Mouse (Mus musculus) midbrain, embryonic 14.5 days (tissue): ENCODE measurements at regions not wholly inside any gene's neighbourhood (a gene's known extent, or its start where the extent isn't known, plus 50 kb on each side); places are given as distances from the start of the nearest gene placed in this dataset.

Experiments
- ATAC-seq: fragments of 200-750 bp; cut with Nextera tagmentation; 2 replicates; pipeline ENCODE4 v1.8.0; 2017; ENCODE audit warnings: moderate number of reproducible peaks, moderate library complexity; ENCODE audit not compliant: low FRiP score, low TSS enrichment
- DNase-seq: peaks from one replicate; pipeline ENCODE4 v3.0.0-alpha.2; 2015
- H3K27ac ChIP-seq: fragments of 300-500 bp; sonication (generic); replicated peaks from 2 replicates; pipeline ENCODE4 v1.5.1; 2014; ENCODE audit warnings: mild to moderate bottlenecking, low read depth, low read length, moderate library complexity
- H3K27me3 ChIP-seq: fragments of 300-500 bp; sonication (generic); 2 replicates; pipeline ENCODE4 v1.6.1; 2014; ENCODE audit warnings: low read length, control low read depth, mixed read lengths; ENCODE audit not compliant: control insufficient read depth, insufficient read depth
- H3K36me3 ChIP-seq: fragments of 300-500 bp; sonication (generic); 2 replicates; pipeline ENCODE4 v1.6.1; 2014; ENCODE audit warnings: low read length, control low read depth; ENCODE audit not compliant: control insufficient read depth, insufficient read depth
- H3K4me1 ChIP-seq: fragments of 300-500 bp; sonication (generic); 2 replicates; pipeline ENCODE4 v1.6.1; 2014; ENCODE audit warnings: mild to moderate bottlenecking, antibody characterized with exemption, low read length, control low read depth; ENCODE audit not compliant: control insufficient read depth, insufficient read depth
- H3K4me2 ChIP-seq: fragments of 300-500 bp; sonication (generic); 2 replicates; pipeline ENCODE4 v1.6.1; 2014; ENCODE audit warnings: mild to moderate bottlenecking, low read length, moderate library complexity
- H3K4me3 ChIP-seq: fragments of 300-500 bp; sonication (generic); replicated peaks from 2 replicates; pipeline ENCODE4 v1.5.1; 2014; ENCODE audit warnings: low read depth, low read length
- H3K9ac ChIP-seq: fragments of 300-500 bp; sonication (generic); replicated peaks from 2 replicates; pipeline ENCODE4 v1.6.1; 2014; ENCODE audit warnings: mild to moderate bottlenecking, low read length, moderate library complexity
- H3K9me3 ChIP-seq: fragments of 300-500 bp; sonication (generic); 2 replicates; pipeline ENCODE4 v1.6.1; 2016; ENCODE audit warnings: low read length, control low read depth, mixed read lengths; ENCODE audit not compliant: control insufficient read depth
- WGBS: fragments of 180-500 bp; shearing (Covaris S2); extraction: QIAGEN DNeasy Blood & Tissue Kit; methylation state at CpG from one replicate; pipeline ENCODE4 v1.1.7; 2014; 5-methylcytosine and 5-hydroxymethylcytosine counted together

DNA sequence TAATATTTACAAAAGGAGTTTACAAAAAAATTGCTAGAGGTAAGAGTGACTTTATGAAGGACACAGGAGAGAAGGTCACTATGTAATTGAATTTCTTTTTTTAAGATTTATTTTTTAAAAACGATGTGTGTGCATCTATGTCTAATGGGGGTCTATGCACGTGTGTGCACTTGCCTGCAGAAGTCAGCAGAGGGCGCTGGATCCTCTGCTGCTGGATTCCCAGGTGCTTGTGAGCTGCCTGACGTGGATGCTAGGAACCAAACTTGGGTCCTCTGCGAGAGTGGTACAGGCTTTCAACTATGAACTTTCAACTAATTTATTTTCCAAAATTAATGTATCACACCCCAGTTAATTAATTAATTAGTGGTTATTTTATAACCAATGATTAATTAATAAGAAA is 85.0 kb downstream of the Glrx3 start:
- no peak overlapping the region for H3K27ac ChIP-seq

DNA sequence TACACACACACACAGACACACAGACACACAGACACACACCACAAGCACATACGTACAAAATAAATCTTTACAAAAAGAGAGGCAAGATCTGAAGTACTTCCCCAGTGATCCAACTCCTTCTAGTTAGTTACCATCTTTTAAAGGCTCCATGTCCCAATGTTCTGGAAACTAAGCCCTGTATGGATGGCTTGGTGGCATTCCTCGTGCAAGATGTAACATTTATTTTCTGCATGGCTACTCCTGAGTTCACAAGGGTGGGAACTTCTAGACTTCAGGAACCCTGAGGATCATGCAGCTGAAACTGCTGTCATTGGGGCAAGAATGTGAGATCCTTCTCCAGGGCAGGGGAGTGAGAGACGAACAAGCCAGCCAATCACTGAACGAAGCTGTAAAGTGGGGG is 96.1 kb downstream of the Glrx3 start:
- Histone ChIP-seq H3K9ac (no peak overlapping the region), H3K4me1 (no peaks in the 10 kb centered on the region), H3K4me2 (no peak overlapping the region), H3K9me3 (no peaks in the 10 kb centered on the region), H3K4me3 (no peak overlapping the region), H3K27ac (no peak overlapping the region), H3K36me3 (no peaks in the 10 kb centered on the region), H3K27me3 (no peaks in the 10 kb centered on the region)
- no peak for ATAC-seq
- WGBS: 79% methylated on average over 4 of the region's 4 CpGs
- no peak for DNase-seq

More for the DNA sequence above, 85.0 kb downstream of the Glrx3 start:
- Histone ChIP-seq H3K4me2 (no peak overlapping the region), H3K9ac (no peak overlapping the region), H3K36me3 (no peaks in the 10 kb centered on the region), H3K27me3 (no peaks in the 10 kb centered on the region), H3K4me3 (no peak overlapping the region), H3K9me3 (no peaks in the 10 kb centered on the region), H3K4me1 (no peaks in the 10 kb centered on the region; the same call in 1 of the 2 replicates)
- ATAC-seq (no peak), DNase-seq (no peak)
- 80% methylated on average over 5 of the region's 5 CpGs for WGBS

DNA sequence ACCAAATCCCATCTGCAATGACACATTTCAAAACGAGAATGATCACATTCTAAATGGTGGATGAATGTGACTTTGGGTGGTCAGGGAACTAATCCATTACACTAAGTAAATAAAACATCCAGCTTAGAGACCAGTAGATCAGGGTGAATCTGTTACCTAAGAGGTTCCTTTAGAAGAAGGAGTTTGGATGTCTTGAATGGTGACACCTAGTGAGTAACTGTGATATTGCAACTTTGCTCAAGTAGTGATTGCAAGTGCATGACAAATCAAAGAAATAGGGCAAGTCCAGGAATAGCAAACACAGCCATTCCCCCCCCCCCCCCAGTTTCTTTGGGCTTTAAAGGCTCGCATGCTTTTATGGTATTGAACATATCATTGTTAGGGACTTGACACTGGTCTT is 112.6 kb downstream of the Glrx3 start:
- Histone ChIP-seq H3K9ac (no peak overlapping the region), H3K4me2 (no peak overlapping the region), H3K4me1 (no peaks in the 10 kb centered on the region), H3K4me3 (no peak overlapping the region), H3K27me3 (no peaks in the 10 kb centered on the region), H3K9me3 (no peaks in the 10 kb centered on the region), H3K36me3 (no peaks in the 10 kb centered on the region), H3K27ac (no peak overlapping the region)
- DNase-seq: peak; percentile 82
- ATAC-seq: no peak
- 41% methylated on average over 2 of the region's 2 CpGs for WGBS

DNA sequence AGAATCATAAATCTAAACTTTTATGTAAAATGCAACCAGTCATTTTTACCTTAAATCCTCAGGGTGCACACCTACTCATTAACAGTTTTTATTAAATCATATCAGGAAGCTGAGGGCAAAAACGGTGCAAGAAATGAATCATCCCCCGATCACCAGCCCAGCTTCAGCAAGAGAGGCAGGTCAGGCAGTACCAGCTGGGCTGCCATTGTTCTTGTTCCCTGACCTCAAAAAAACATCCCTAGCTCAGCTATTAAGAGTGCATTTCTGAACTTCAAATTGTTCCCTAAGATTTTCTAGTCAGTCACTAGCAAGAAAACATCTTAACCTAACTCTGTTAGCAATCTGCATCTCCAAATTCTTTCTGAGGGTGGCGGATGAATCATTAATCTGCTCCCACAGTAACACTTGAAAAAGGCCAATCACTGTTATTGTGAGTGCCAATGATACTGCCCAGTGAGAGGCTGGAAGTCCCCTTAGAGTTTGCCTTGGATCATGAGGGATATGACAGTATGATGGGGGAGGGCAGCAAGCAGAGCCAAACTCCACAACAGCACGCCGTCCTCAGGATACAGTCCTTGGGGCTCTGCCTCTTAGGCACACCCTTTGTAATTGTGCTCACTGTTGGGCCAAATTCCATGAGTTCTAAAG is 115.3 kb downstream of the Glrx3 start:
- 72% methylated on average over 5 of the region's 5 CpGs for WGBS
- Histone ChIP-seq H3K9me3 (no peaks in the 10 kb centered on the region), H3K27me3 (no peaks in the 10 kb centered on the region), H3K4me3 (no peak overlapping the region), H3K27ac (no peak overlapping the region), H3K4me2 (no peak overlapping the region), H3K4me1 (0 out of 2 replicates have a peak, but pooled peaks cover 4% of the 10 kb centered on the region), H3K9ac (no peak overlapping the region), H3K36me3 (no peaks in the 10 kb centered on the region)
- DNase-seq: no peak
- ATAC-seq: no peak

DNA sequence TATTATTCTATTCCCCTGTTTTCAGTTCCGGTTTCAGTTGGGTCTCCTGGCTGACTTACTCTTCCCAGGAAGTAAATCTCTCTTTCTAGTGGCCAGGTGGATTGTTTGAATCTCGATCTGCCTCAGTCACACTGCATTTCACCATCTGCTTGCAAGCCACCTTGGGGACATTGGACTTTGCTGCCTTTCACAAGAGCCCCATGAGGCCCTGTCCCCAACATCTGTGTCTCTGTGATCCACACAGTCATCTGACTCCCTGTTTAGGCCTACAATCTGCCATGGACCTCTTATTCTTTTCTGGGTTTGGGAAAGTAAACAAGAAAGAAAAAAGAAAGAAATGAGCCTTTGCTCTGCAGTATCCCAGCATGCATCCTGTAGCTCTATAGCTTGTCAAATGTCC is 118.1 kb downstream of the Glrx3 start:
- ATAC-seq (no peak), DNase-seq (no peak)
- Histone ChIP-seq H3K9ac (no peak overlapping the region), H3K4me3 (no peak overlapping the region), H3K27ac (no peak overlapping the region), H3K4me2 (no peak overlapping the region), H3K4me1 (0 out of 2 replicates have a peak, but pooled peaks cover 4% of the 10 kb centered on the region), H3K9me3 (no peaks in the 10 kb centered on the region), H3K27me3 (no peaks in the 10 kb centered on the region), H3K36me3 (no peaks in the 10 kb centered on the region)
- WGBS: 26% methylated on average over 2 of the region's 2 CpGs

DNA sequence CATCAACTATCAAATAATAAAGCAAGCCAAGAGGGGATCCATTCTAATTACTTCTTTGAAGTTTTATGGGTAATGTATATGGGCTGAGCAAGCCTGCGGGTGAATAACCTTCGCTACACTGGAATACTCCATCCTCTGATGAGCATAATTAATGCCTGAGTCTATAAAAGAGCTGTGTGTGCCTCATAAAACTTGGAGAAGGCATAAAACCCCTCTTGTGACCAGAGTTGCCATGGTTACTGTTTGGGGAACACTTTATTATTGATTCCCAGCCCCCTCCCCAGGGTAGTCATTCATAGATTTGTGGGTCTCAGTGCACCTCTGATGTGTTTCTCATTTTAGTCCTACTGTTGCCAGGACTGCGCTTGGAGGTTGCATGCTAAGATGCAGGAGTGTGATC is 120.0 kb downstream of the Glrx3 start:
- 0 out of 2 replicates have a peak, but pooled peaks cover 4% of the 10 kb centered on the region for H3K4me1 ChIP-seq
- H3K36me3 ChIP-seq: no peaks in the 10 kb centered on the region
- H3K27ac ChIP-seq: no peak overlapping the region
- no peaks in the 10 kb centered on the region for H3K9me3 ChIP-seq
- no peak overlapping the region for H3K4me2 ChIP-seq
- no peak overlapping the region for H3K9ac ChIP-seq
- 86% methylated on average over 3 of the region's 3 CpGs for WGBS
- ATAC-seq (no peak), DNase-seq (no peak)
- no peaks in the 10 kb centered on the region for H3K27me3 ChIP-seq
- H3K4me3 ChIP-seq: no peak overlapping the region

DNA sequence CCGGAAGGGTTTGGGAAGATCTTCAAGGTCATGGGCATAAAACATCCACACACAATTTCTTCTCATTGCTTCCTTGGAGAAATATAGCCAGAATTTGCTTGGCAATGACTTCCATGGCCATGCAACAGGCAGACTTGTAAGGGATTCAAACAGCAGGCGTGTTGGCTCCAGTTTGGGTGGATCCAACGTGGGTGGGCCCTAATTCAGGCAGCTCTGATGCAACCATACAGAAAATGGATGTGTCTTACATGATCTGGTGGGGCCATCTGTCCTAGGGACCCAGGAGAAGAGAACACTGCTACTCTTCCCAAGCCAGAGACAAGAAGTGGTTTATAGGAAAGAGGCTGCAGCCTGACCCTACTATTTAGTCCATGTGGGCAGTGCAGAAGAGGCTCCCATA is 121.5 kb downstream of the Glrx3 start:
- Histone ChIP-seq H3K36me3 (no peaks in the 10 kb centered on the region), H3K27ac (no peak overlapping the region), H3K4me1 (0 out of 2 replicates have a peak, but pooled peaks cover 4% of the 10 kb centered on the region), H3K27me3 (no peaks in the 10 kb centered on the region), H3K9me3 (no peaks in the 10 kb centered on the region), H3K4me2 (no peak overlapping the region), H3K4me3 (no peak overlapping the region), H3K9ac (no peak overlapping the region)
- no peak for DNase-seq
- 90% methylated on average over 3 of the region's 3 CpGs for WGBS
- no peak for ATAC-seq

DNA sequence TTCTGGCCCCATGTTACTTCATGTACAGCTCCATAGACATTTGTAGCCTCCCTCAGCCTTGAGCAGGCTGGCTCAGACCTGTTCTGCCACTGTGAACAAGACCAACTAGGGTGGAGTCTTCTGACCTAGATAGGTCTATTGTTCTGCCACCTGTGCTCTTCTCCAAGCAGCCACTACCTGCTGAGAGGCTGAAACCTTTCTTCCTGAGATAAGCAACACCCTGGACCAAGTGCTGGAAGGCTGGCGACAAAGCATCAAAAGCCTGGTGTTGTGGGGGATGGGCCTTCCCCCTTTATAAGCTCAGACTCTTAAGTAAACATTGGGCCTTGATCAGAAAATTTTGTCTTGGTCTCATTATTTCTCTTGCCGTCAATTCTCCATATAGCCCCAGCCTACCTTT is 132.8 kb downstream of the Glrx3 start:
- no peak for DNase-seq
- Histone ChIP-seq H3K36me3 (no peaks in the 10 kb centered on the region), H3K4me1 (no peaks in the 10 kb centered on the region), H3K4me2 (no peak overlapping the region), H3K27ac (no peak overlapping the region), H3K9me3 (no peaks in the 10 kb centered on the region), H3K4me3 (no peak overlapping the region), H3K27me3 (no peaks in the 10 kb centered on the region), H3K9ac (no peak overlapping the region)
- WGBS: 91% methylated on average over 2 of the region's 2 CpGs
- ATAC-seq: no peak

DNA sequence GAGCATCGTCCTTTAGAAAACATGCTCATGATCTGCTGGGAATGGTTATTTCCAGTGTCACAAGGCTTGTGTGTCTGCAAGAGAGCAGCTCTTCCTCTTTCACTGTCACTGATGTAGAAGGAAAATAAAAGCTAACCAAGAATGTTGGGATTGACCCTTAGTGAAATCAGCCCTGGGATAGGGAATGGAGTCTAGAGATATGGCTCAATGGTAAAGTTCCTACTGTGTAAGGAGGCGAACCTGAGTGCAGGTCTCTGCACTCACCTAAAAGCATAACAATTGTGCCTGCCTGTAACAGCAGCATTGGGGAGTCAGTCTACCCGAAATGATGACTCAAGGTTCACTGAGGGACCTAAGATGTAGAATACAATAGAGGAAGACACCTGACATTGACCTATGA is 138.1 kb downstream of the Glrx3 start:
- Histone ChIP-seq H3K4me1 (no peaks in the 10 kb centered on the region), H3K9me3 (no peaks in the 10 kb centered on the region), H3K27me3 (no peaks in the 10 kb centered on the region), H3K27ac (no peak overlapping the region), H3K4me3 (no peak overlapping the region), H3K36me3 (no peaks in the 10 kb centered on the region), H3K9ac (no peak overlapping the region), H3K4me2 (no peak overlapping the region)
- ATAC-seq: no peak
- WGBS: 82% methylated on average over 3 of the region's 3 CpGs
- no peak for DNase-seq
